Mouse (Mus musculus) spleen, adult 2 months (tissue): ENCODE results near the gene Btnl2.

Experiments used
- CTCF ChIP-seq: fragments of 200-500 bp; IDR thresholded peaks from 2 replicates; pipeline ENCODE4 v1.5.1; 2011; ENCODE audit warnings: mild to moderate bottlenecking, inconsistent platforms; ENCODE audit not compliant: insufficient read depth, insufficient read length, insufficient replicate concordance; ENCODE audit errors: extremely low read depth
- POLR2A ChIP-seq: fragments of 200-500 bp; IDR thresholded peaks from 2 replicates; pipeline ENCODE4 v1.6.1; 2011; ENCODE audit warnings: low read depth, low read length, inconsistent platforms

DNA sequence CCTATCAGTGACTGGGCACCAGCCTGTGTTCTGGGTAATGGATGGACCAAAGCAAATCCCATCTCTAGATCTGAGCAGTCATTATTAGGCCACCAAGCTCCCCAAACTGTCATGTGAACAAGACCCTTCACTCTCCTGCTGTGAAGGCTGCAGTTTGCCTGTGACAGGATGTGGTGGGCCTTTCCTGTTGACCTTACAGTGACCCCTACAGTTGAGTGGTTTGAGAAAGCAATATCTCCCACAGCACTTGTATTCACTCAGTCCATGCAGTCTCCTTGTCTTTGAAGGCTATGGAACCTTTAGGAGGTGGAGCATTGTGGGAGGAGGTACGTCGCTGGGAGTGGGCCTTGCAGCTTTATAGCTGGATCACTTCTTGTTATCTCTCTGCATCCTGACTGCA is 24.8 kb upstream of the Btnl2 start:
- TF ChIP-seq POLR2A (no peak), CTCF (no peak)
